Mouse (Mus musculus) lung, adult 2 months (tissue): ENCODE data around the gene Samsn1. TPM values are rescaled to one million over a fixed set of nuclear protein-coding genes. Genes with fewer than 3 reads are reported as not detected.

Source experiments
- DNase-seq: peaks from one replicate; pipeline ENCODE4 v3.0.0; 2022
- H3K4me1 ChIP-seq: fragments of 200-500 bp; 2 replicates; pipeline ENCODE4 v1.6.1; 2011; ENCODE audit warnings: low read length; ENCODE audit not compliant: control insufficient read depth, insufficient read depth
- H3K4me3 ChIP-seq: fragments of 200-500 bp; replicated peaks from 2 replicates; pipeline ENCODE3; 2011; ENCODE audit warnings: low read depth, mild to moderate bottlenecking, control low read depth, low read length; ENCODE audit errors: extremely low read depth
- CTCF ChIP-seq: fragments of 200-500 bp; IDR thresholded peaks from 2 replicates; pipeline ENCODE4 v1.5.1; 2011; ENCODE audit warnings: mild to moderate bottlenecking, low read length, control low read depth; ENCODE audit not compliant: insufficient read depth
- POLR2A ChIP-seq: fragments of 200-500 bp; IDR thresholded peaks from 2 replicates; pipeline ENCODE4 v1.6.1; 2011; ENCODE audit warnings: low read depth, mild to moderate bottlenecking, control low read depth, low read length, borderline replicate concordance; ENCODE audit errors: extremely low read depth
- whole genome bisulfite sequencing: fragments of 180-500 bp; shearing (Covaris S2); methylation state at CpG from one replicate; pipeline ENCODE4 v1.1.7; 2018; 5-methylcytosine and 5-hydroxymethylcytosine counted together
- polyA plus RNA-seq: library from polyadenylated mRNA; depleted of rRNA; stranded (reverse); fragments of >200 nt; gene quantifications from 2 replicates; pipeline ENCODE4 v1.2.3, GENCODE M21; 2012

The Samsn1 gene
- polyA plus RNA-seq, 1 experiment: 3.2 TPM

GRCm38 (mm10) chr16:75889081-75889646 is 132.9 kb downstream of the Samsn1 start:
- 50% methylated on average over 6 of the region's 6 CpGs for WGBS
- no peak for DNase-seq
- Histone ChIP-seq H3K4me1 (no peaks in the 10 kb centered on the region), H3K4me3 (no peak overlapping the region)
- no peak for TF ChIP-seq POLR2A
- TF ChIP-seq CTCF: no peak

- 62% methylated on average over 6 of the region's 6 CpGs for whole genome bisulfite sequencing
- Histone ChIP-seq H3K4me1 (no peaks in the 10 kb centered on the region), H3K4me3 (no peak overlapping the region)
- TF ChIP-seq CTCF: no peak
- no peak for TF ChIP-seq POLR2A
- DNase-seq: no peak
These were observed 134.9 kb downstream of the Samsn1 start for GRCm38 (mm10) chr16:75887203-75887602.

DNA sequence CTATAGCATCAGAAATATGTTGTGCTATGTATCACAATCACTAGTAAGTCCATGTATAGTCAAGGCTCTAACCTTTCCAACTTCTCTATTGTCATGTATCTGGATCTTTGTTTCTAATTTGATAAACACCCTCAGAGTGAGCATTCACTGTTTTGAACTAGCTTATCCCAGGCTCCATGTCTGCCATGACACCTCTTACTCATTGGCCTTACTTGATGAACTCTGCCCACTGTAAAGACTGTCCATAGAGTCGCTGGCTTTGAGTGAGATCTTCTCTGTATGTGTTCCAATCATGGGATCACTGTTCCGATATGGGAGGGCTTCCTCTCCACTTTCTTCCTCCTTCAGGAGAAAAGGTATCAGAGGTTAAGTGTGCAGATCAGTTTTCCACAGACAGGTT is 143.2 kb downstream of the Samsn1 start:
- DNase-seq: no peak
- TF ChIP-seq CTCF (no peak), POLR2A (no peak)
- Histone ChIP-seq H3K4me3 (no peak overlapping the region), H3K4me1 (no peaks in the 10 kb centered on the region)
- 87% methylated on average over 2 of the region's 2 CpGs for WGBS

DNA sequence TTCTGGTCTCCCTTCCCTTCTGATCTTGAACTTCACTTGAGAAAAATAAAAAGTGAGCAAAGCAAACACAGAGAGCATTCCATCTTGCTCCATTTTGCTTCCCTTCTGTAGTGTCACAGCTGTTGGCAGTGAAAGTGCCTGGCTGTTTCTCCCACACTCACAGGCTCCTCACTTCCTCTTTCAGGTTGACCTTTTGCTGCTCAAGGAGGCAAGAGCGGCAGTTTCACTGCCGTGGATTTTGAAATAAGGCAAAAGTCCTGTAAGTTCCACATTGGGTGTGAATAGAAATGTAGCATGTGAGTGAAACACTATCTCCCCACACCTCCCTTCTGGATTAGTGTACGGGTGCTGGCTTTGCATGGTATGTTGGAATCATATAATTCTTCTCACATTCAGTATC is 144.9 kb downstream of the Samsn1 start:
- no peaks in the 10 kb centered on the region for H3K4me1 ChIP-seq
- 25% methylated on average over 3 of the region's 3 CpGs for WGBS
- DNase-seq: peak; percentile 8
- no peak for TF ChIP-seq POLR2A
- no peak for TF ChIP-seq CTCF
- no peak overlapping the region for H3K4me3 ChIP-seq

DNA sequence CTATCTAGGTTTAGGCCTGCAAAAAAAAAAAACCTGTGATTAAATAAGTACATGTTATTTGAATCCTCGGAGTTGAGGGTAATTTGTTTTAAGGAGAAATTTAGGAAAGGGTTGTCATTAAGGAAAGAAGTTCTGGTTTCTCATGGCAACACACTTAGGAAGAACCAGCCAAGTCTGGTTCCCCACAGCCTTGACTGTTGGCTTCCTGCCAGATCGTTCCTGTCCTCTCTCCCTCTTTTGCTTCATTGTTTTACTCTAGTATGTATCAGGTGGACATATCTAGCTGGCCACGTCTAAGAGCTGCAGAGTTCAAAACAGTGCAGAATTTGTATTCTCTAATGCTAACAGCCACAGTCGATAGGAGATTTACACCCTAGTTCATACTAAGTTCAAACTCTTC is 146.2 kb downstream of the Samsn1 start:
- no peak for DNase-seq
- TF ChIP-seq CTCF (no peak), POLR2A (no peak)
- H3K4me1 ChIP-seq: no peaks in the 10 kb centered on the region
- H3K4me3 ChIP-seq: no peak overlapping the region
- WGBS: 50% methylated on average over 4 of the region's 4 CpGs

DNA sequence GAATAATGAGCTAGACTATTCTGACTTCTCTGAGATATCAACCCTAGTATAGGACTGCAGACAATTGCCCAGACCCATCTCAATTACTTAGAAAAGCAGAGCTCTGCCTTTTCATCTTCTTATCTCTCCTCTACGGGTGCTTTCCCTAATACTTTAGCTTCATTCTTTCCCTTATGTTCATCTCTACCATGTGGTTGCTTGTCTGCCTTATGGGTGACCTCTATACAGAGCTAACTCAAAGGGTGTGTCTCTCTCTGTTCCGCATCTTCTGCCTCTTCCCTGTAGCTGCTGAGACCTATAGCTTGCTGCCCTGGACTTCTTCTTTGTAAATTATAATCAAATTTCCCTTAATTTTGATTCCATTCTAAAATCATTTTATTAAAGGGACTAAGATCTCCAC is 147.6 kb downstream of the Samsn1 start:
- Histone ChIP-seq H3K4me3 (no peak overlapping the region), H3K4me1 (no peaks in the 10 kb centered on the region)
- DNase-seq: no peak
- 85% methylated on average over 2 of the region's 2 CpGs for WGBS
- TF ChIP-seq CTCF (no peak), POLR2A (no peak)

GRCm38 (mm10) chr16:75872241-75872640 is 149.8 kb downstream of the Samsn1 start:
- DNase-seq: no peak
- WGBS: 79% methylated on average over 8 of the region's 8 CpGs
- no peak for TF ChIP-seq CTCF
- no peak for TF ChIP-seq POLR2A
- no peaks in the 10 kb centered on the region for H3K4me1 ChIP-seq
- no peak overlapping the region for H3K4me3 ChIP-seq

GRCm38 (mm10) chr16:75867400-75867799 is 154.7 kb downstream of the Samsn1 start:
- WGBS: 80% methylated on average over 6 of the region's 6 CpGs
- Histone ChIP-seq H3K4me1 (no peaks in the 10 kb centered on the region), H3K4me3 (no peak overlapping the region)
- TF ChIP-seq POLR2A: no peak
- TF ChIP-seq CTCF: no peak
- DNase-seq: no peak

DNA sequence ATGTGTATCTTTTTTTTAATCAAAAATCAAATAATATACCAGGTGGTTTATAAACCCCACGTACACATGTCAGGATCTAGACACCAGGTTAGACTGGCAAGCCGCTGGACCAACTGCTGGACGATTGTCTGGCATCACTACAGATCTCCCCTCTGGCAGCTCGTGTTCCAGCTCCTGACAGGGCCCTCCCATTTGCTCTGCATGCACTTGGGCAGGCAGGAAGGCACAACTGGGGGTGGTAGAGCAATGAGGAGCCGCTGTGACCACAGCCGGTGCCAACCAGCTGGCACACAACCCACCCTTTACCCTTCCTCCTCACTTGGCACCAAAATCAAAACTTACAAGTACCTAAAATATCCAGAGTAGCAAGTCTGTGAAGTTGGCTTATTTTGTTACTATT is 156.6 kb downstream of the Samsn1 start:
- 52% methylated on average over 6 of the region's 6 CpGs for WGBS
- TF ChIP-seq POLR2A (no peak), CTCF (no peak)
- DNase-seq: no peak
- no peaks in the 10 kb centered on the region for H3K4me1 ChIP-seq
- no peak overlapping the region for H3K4me3 ChIP-seq

- TF ChIP-seq CTCF: no peak
- no peak for TF ChIP-seq POLR2A
- WGBS: 63% methylated on average over 2 of the region's 2 CpGs
- DNase-seq: no peak
These were observed 157.4 kb downstream of the Samsn1 start for GRCm38 (mm10) chr16:75864673-75865072.

DNA sequence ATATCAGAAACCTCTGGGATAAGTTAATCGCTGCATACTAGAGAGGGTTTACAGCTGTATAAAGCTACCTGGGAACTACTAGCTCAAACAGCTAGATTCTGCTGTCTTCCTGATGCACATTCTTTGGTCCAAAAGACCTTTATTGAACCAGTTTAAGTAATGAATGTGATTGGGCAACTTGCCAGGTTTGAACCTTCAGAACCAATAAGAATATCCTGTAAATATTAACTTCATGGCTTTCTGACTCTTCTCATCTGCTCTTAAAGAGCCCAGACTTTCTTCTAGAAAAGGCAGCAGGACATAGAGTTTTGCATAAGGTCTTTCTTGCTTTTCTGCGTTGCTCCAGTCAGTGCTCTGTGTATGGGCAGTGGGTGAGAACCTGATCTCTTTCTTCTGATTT is 165.7 kb downstream of the Samsn1 start:
- DNase-seq: no peak
- no peak for TF ChIP-seq POLR2A
- TF ChIP-seq CTCF: no peak
- 75% methylated on average over 2 of the region's 2 CpGs for WGBS

More at GRCm38 (mm10) chr16:75864673-75865072, 157.4 kb downstream of the Samsn1 start:
- no peak overlapping the region for H3K4me3 ChIP-seq
- H3K4me1 ChIP-seq: no peaks in the 10 kb centered on the region

More for the DNA sequence above, 165.7 kb downstream of the Samsn1 start:
- H3K4me3 ChIP-seq: no peak overlapping the region
- no peaks in the 10 kb centered on the region for H3K4me1 ChIP-seq
